Mouse (Mus musculus): ENCODE results near the gene Npepps.
"Not testable (repeated sequence)": the region's sequence is repeated elsewhere in the genome, so short reads cannot be mapped to it uniquely, and the experiment has no call there.

Gene Npepps

DNA sequence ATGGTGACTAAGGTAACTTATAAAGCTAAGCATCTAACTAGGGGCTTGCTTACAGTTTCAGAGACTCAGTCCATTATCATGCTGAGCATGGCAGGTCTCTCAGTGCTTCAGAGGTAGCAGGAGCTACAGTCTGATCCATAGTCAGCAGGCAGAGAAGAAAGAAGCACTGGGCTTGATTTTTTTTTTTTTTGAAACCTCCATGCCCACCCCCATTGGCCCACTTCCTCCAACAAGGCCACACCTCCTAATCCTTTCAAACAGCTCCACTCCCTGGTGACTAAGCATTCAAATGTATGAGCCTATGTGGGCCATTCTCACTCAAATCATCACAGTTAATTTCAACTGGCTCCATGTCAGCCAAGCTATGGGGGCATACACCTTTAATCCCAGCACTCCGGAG, 12.3 kb upstream of the Npepps start:
- DNase-seq (ENCODE audit: low spot score), result no peak

DNA sequence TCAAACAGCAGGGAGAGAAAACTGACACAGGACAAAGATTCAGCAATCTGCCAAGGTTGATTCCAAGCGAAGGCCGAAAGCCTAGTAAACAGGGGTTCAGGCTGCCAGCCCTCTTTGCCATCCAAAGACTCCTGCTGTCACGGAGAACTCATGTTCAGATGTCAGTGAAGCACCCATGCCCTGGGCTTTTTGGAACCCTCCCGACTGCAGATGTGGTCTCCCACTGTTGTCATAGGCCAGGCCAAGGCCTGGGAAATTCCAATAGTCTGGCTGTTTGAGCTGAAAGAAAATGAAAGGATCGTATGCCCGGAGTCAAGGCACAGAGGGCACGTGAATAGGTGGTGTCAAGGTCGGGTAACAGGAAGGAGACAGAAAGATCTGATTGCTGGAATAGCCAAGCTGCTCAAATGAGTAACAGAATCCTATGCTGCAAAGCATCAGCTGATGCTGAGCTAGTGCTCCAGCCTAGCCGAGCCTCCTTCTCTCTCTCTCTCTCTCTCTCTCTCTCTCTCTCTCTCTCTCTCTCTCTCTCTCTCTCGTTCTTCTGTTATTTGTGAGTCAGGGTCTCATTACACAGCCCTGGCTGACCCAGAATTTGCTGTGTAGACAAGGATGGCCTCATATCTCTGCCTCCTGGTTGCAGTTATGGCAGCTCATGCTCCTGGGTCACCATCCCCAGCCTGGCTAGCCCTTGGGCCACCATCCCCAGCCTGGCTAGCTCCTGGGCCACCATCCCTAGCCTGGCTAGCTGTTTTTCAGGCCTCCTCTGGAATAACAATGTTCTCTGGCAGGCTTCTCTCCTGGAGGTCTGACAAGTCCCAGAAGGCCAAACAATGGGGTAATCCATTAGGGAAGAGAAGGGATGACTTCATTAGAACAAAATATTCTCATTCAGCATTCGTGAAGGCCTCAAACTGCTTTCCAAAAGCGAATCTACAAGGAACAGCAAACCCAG, 9.1 kb upstream of the Npepps start:
- peak; percentile 45 for DNase-seq (ENCODE audit: low spot score)

DNA sequence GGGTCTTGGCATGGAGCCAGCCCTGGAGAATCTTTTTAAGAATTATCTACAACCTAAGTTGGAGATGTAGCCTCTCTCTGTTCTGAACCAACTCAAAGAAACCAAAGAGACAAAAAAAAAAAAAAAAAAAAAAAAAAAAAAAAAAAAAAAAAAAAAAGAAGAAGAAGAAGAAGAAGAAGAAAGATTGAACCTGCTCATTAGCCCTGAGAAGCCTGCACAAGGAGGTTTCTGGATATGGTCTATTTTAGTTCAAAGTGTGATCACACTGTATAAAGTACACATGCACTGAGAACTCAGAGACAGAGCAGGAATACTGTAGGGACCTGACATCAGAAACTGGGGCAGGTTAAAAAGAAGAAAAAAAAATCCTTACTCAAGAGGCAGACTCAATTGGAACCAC, 7.2 kb upstream of the Npepps start:
- no peak for DNase-seq (ENCODE audit: low spot score)

DNA sequence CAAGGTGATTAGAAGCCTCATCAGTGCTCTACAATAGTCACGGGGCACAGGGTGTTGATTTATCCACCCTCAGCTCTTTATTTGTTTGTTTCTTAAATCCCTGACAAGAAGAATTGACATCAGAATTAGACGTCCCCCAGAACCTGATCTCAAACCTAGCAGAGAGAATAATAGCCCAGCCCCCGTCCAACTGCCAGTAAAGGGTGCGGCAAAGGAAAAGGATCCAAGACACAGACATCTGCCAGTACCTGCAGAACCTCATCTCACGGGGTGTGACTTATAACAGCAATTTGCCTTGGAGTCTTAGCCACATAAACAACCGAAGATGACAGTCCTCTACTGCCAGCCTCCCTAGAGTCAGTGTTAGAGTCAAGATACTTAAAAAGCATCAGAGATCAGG, 6.5 kb upstream of the Npepps start:
- DNase-seq (ENCODE audit: low spot score), result no peak

DNA sequence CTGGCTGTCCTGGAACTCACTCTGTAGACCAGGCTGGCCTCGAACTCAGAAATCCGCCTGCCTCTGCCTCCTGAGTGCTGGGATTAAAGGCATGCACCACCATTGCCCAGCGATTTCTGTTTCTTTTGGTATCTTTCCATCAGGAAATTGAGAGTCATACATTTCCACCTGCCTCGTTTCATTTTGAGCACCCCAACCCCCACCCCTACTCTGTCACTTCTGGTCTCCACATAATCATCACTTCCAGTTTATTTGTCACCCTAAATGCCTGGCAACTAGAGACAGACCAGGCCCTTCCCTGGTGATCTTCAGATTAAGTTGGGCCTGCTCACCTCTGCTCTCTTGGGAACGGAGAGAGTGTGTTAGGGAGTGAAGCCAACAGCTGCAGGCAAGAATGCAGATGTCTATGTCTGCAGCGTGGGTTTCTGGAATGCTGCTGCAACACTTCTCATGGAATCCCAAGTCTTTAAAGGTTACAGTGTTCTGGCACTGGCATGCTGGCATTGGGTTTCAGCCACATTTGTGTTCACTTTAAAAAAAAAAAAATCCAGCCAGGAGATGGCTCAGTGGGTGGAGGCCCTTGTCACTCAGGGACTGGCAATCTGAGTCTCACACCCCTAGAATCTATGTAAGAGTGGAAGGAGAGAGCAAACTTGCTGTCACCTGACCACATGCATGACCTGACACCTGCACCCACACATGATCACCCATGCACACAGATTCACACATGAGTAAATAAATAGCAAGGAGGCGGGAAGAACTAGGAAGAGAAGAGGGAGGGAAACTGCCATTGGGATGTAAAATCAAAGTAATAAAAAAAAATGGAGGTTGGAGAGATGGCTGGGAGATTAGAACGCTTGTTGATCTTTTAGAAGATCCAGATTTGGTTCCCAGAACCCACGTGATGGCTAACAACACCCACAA, 5.7 kb upstream of the Npepps start:
- DNase-seq (ENCODE audit: low spot score), result no peak

DNA sequence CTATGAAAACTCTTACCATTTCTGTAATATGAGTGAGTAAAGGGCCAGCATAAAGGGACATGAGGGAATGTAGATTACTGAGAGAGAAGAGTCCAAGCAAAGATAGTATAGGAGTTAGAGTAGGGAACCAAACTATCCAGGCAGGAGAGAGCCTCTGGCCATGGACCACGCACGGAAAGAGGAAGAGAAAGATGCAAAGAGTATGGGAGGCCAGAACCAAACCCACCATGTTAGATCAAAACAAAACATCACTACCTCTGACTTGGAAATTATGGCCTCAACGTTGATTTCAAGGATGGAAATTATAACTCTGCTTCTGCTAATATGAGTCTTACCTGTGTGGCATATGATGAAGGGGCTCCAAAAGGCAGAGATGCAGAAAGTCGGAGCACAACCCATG, 4.4 kb upstream of the Npepps start:
- no peak for DNase-seq (ENCODE audit: low spot score)

DNA sequence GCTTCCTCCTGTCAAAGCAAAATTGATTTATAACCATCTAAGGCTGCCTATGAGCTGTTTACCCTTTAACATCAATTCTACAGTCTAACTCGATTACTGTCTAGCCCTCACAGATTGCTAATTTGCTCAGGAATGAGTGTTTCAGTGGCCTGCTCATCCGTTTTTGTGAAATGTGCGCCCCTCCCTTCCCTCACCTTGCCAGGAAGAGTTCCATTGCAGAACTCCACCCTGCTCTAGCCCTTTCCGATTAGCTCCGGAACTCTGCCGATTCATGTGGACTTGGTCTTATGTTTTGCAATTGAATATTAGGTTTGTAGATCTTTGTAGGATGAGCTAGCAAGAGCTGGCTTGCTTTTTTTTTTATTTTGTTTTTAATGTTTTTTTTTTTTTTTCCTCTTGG, 1.7 kb upstream of the Npepps start:
- no peak for DNase-seq (ENCODE audit: low spot score)

DNA sequence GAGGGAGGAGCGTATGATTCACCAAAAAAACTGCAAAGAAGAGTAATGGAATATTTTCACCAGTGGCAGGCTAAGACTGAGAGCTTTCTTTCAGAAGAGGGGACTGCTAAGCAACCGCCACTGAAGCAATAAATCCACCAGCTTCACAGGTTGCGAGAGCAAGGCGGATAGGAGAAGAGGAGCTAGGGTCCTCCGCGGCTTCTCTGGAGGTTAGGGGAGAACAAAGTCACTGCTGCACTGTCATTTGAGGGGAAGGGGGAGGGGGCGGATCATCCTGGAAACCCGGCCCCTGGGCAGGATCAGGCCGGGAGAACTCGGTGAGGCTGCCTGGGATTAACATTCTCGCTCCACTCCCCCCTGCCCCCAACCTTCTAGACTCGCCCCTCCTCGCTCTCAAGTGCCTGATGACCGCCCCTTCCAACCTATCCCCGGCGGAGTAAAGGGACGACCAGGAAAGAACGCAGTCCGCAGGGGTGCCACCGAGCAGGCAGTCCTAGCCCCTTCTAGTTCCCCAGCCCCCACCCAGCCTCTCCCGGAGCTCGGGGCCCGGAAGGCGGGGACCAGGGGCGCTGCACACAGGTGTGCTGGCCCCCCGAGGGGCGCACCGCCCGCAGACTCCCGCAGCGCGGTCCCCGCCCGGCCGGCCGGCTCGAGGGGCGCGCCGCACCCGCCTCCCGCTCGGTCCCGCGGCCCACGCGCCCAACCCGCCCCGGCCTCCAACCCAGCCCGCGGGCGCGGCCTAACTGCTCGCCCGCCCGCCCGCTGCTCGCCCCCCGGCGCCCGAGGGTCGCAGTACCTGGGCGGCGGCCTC, 828 bp downstream of the Npepps start:
- DNase-seq (ENCODE audit: low spot score), result no peak

DNA sequence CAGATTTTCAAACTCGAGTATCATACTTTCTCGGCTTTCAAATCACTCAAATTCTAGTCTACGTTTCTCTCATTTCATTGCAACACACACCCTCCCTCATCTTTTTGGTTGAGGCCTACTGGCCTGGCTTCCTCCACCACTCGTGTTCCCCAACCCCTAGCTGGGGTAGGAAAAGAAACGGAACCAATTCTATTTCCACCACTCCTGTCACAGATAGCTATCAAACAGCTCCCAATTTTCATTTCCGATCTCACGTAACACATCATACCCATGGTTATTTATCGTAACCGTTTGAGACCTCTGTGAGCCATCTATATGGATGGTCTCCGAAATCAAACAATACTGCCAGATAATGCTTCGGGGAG, 1.4 kb downstream of the Npepps start:
- DNase-seq (ENCODE audit: low spot score), result no peak

DNA sequence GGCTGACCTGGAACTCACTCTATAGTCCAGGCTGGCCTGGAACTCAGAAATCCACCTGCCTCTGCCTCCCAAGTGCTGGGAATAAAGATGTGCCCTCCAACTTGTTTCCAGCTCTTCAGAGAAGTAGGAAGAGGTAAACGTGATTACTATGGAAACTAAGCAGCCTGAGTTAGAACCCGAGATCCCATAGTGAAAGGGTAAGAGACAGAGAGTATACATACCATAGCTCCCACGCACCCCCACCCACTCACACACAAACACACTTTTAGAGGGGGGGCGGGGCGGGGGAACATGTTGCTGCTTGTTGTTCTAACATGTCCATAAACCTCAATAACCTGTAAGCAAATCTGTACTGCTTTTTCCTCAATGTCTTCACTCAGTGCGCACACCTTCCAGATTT, 2.0 kb downstream of the Npepps start:
- DNase-seq (ENCODE audit: low spot score), result no peak

DNA sequence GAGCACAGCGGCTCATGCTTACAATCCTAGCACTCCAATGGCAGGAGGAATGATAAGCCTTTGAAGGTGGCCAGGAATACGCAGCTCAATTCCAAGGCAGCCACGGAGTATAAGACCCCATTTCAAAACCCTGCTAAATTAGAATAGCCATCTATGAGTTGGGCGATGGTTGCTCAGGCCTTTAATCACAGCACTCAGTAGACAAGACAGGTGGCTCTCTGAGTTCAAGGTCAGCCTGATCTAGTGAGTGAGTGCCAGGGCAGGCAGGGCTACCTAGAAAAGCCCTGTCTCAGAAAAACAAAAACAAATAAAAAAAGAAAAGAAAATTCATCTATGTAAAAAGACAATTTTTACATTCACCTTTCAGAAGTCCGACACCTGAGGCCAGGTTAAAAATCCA, 3.3 kb downstream of the Npepps start:
- no peak for DNase-seq (ENCODE audit: low spot score)

DNA sequence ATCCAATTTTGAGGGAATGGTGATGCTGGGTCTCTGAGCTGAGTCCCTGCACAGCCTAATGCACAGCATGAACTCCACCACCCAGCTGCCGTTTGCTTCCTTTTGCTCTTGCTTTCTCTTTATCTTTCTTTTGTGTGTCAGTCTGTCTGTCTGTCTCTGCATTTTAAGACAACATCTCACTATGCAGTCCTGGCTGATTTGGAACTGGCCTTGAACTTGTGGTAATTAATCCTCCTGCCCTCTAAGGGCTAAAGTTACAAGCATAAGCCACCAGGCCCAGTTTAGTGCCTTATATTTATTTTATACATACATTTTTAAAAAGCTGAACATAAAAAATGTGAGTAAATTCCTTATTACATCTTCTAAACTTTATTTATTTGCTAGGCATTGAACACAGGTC, 4.4 kb downstream of the Npepps start:
- no peak for DNase-seq (ENCODE audit: low spot score)

DNA sequence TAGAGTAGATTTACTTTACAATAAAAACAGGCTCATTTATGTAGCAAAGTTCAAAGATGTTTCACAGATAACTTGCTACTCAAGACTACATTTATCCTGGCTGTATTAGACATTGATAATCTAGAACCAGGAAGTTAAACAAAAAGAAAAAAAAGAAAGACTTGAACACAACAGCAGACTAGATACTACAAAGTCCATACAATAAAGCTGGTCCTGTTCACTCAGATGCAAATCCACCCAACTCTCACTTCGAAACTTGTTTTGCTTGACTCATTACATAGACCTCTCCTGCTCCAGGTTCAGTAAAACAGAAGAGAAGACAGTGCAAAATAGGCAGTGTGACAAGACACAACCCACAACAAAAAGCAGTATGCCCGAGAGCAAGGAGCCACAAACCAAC, 5.1 kb downstream of the Npepps start:
- DNase-seq (ENCODE audit: low spot score), result no peak

DNA sequence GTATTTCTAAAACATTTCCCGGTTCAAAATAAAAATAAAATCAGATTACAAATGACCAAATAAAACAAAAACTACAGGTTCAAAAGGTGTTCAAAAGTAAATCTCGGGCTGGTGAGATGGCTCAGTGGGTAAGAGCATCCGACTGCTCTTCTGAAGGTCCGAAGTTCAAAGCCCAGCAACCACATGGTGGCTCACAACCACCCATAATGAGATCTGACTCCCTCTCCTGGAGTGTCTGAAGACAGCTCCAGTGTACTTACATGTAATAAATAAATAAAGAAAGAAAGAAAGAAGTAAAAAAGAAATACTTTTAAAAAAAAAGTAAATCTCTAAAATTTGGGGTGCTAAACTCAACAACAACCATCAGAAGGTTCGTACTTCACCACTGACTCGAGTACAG, 5.5 kb downstream of the Npepps start:
- not testable (repeated sequence) for DNase-seq (ENCODE audit: low spot score)

DNA sequence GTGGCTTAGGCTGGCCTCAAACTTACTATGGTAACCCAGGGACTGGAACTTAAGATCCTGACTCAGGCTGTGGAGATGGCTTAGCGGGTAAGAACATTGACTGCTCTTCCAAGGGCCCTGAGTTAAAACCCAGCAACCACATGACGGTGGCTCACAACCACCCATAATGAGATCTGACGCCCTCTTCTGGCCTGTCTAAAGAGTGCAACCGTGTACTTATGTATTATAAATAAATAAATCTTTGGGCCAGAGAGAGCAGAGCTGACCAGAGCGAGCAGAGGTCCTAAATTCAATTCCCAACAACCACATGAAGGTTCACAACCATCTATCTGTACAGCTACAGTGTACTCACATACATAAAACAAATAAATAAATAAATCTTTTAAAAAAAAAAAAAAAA, 6.8 kb downstream of the Npepps start:
- DNase-seq (ENCODE audit: low spot score), result no peak

DNA sequence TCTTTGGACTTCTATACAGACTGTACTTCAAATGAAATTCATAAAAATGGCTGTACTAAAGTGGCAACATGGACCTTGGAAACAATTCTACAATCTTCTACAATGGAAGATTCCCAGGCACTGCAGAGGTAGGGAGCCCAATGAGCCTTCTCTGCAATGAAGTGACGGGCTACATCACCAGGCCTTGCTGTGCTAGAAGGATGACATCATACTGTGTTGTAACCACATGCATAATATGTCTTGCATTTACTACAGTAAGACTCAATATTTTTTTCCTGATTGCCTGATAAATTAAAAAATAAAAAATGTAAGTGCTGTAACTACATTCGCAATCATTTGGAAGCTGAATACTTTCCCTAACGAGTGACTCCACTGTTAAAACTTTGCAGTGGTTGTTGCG, 7.6 kb downstream of the Npepps start:
- DNase-seq (ENCODE audit: low spot score), result no peak

DNA sequence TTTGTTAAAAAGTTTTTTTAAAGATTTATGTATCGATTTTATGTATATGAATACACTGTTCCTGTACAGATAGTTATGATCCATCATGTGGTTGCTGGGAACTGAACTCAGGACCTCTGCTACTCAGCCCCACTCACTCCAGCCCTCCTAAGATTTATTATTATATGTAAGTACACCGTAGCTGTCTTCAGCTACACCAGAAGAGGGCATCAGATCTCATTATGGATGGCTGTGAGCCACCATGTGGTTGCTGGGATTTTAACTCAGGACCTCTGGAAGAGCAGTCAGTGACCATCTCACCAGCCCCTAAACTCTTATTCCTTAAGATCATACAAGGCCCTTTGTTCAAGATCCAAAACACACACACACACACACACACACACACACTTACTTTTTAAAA, 10.4 kb downstream of the Npepps start:
- not testable (repeated sequence) for DNase-seq (ENCODE audit: low spot score)

DNA sequence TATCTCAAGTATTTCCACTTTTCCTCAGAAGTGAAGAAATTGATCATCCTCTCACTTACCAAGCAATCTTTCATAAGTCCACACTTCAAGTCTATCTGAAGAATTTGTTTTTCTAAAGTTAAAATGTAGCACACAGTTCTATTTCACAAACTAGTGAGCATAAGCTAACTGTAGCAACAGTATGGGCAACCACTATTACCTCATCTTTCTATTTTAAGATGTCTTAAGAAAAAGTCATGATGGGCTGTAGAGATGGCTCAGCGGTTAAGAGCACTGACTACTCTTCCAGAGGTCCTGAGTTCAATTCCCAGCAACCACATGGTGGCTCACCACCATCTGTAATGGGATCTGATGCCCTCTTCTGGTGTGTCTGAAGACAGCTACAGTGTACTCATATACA, 13.9 kb downstream of the Npepps start:
- not testable (repeated sequence) for DNase-seq (ENCODE audit: low spot score)

DNA sequence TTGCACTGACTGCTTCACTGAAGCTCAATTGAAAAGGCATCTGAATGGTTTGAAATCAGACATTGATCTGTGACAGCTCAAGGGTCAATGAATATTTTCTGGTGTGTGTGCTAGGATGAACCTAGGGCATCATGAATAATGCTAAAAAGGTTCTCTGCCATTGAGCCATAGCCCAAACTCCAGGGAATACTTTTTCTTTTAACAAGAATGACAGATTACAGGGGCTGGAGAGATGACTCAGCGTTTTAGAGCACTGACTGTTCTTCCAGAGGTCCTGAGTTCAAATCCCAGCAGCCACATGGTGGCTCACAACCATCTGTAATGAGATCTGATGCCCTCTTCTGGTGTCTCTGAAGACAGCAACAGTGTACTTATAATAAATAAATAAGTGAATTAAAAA, 30.8 kb downstream of the Npepps start:
- DNase-seq (ENCODE audit: low spot score), result not testable (repeated sequence)

DNA sequence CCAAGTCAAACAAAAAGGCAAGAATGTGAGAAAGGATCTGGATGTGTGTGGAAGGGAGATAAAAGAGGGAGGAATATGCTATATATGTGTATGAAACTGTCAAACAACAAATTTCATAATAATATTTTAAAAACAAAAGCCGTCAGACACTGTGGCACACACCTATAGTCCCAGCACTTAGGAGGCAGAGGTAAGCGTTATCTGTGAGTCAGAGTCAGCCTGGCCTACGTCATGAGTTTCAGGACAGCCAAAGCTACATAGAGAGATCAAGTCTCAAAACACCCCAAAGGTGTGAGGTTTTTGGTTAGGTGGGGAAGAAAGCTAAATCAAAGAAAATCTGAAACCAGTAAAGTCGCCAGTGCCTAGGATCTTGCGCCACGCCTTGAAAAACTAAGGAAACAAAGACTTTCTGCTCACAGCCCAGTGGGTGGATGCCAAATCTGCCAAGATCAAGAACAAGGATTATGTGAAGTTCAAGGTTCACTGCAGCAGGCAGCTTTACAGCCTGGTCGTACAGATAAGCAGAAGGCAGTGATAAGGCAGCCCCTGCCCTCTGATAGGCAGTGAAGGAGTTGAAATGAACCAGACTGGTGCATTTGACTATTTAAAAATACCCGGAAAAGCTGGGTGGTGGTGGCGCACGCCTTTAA, 33.8 kb downstream of the Npepps start:
- DNase-seq (ENCODE audit: low spot score), result no peak

DNA sequence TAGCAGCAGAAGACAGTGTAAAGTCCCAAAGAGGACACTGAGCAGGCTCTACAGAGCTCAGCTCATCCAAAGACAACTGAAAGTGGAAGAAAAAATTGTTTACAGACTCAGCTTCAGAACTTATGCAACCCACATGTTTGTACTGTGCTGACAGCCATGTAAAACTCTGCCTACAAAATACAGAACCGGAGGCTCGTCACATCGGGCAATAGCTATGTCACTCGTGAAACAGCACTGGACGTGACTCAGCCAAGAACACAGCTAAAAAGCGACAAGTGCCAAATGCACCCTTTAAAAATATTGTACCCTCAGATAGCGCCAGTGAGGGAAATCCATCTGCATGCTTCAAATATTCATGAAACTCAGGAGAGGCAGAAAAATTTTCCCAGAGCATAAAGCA, 39.1 kb downstream of the Npepps start:
- no peak for DNase-seq (ENCODE audit: low spot score)

DNA sequence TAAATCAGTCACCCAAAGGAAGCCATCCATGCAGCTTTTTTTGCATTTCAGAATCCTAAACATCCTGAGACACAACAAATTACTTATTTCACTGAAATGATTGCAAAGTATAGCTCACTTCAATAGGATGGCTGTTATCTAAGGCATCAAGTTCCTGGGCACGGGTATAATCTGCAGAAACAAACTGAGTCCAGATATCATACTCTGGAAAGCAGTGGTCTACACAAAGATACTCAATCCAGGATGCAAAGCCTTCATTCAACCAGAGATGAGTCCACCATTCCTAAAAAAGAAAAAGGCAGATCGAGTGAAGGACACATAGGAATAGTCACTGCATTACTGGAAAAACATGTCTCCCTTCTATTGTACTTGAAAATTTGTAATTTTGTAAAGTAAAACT, 42.5 kb downstream of the Npepps start:
- no peak for DNase-seq (ENCODE audit: low spot score)

Data from layer of hippocampus, adult 9-10 months (tissue).